10 mouse cellular contexts compared by ENCODE assay signal in genomic region chr14:28510341-28511028, GRCm38 (mm10). TPM values are rescaled to one million over a fixed set of nuclear protein-coding genes. Genes with fewer than 3 reads are reported as not detected.
DNase-seq lines count a peak whose midpoint lies in the region; ATAC-seq and TF ChIP-seq lines count a peak whose summit lies in the region.
"Had no signal": no experiment of that assay in that cellular context is flagged by ENCODE, and none has a peak within 500 bp of the region (broad histone marks: within the 10 kb centered on the region; RNA-seq: fewer than 3 reads in every experiment).

No protein-coding gene starts in this region.

- peaks cover 7% of the 10 kb centered on the region; the same call in 1 of the 2 replicates for H3K36me3 ChIP-seq in kidney, embryonic 14.5 days (ENCODE audit: control insufficient read depth, insufficient read depth, low read length)
- H3K36me3 ChIP-seq in heart, adult 2 months (ENCODE audit: control insufficient read depth, insufficient read depth, low read length): no peaks in the 10 kb centered on the region
- H3K36me3 ChIP-seq in kidney, postnatal 0 days (ENCODE audit: insufficient read depth, low read length): 0 out of 2 replicates have a peak, but pooled peaks cover 2% of the 10 kb centered on the region
- H3K36me3 ChIP-seq in midbrain, embryonic 14.5 days (ENCODE audit: control insufficient read depth, insufficient read depth, low read length): no peaks in the 10 kb centered on the region
- H3K36me3 ChIP-seq: G1E had no signal

- ATAC-seq in kidney, embryonic 14.5 days (ENCODE audit: low FRiP score, low TSS enrichment): no peak
- ATAC-seq in kidney, postnatal 0 days (replicated peaks; ENCODE audit: low FRiP score, low read depth): 0 out of 2 replicates have a peak, but pooled peaks have one; percentile 11
- ATAC-seq in midbrain, embryonic 14.5 days (ENCODE audit: low FRiP score, low TSS enrichment): no peak

- no peaks in the 10 kb centered on the region for H3K79me2 ChIP-seq in heart, adult 2 months (replicated peaks; ENCODE audit: control insufficient read depth, insufficient read depth, low read length)

- no peak for DNase-seq in kidney, adult 9 months
- DNase-seq in adrenal gland, postnatal 25 days: peak; percentile 33
- DNase-seq in heart, adult 2 months: peak; percentile 37 to 47
- peak; percentile 47 for DNase-seq in kidney, postnatal 0 days (ENCODE audit: low spot score)
- peak; percentile 65 for DNase-seq in midbrain, embryonic 14.5 days
- no peak for DNase-seq in spleen, postnatal 36 days (ENCODE audit: low spot score in 2 of 2)
- no peak for DNase-seq in adipocyte (ENCODE audit: low spot score)

- peaks cover 24% of the 10 kb centered on the region for H3K4me1 ChIP-seq in kidney, embryonic 14.5 days (ENCODE audit: control insufficient read depth, insufficient read depth, low read length)
- H3K4me1 ChIP-seq in heart, adult 2 months (ENCODE audit: control insufficient read depth, insufficient read depth, low read length): no peaks in the 10 kb centered on the region
- peaks cover 9% of the 10 kb centered on the region; the same call in 1 of the 2 replicates for H3K4me1 ChIP-seq in kidney, postnatal 0 days (replicated peaks; ENCODE audit: insufficient read depth, low read length)
- H3K4me1 ChIP-seq in midbrain, embryonic 14.5 days (ENCODE audit: control insufficient read depth, insufficient read depth, low read length): peaks cover 32% of the 10 kb centered on the region

- intact Hi-C loops in heart, adult 2 months (cut with DNase I): no loop called here

- TF ChIP-seq POLR2A in heart, adult 2 months (IDR thresholded peaks at IDR 0.05; ENCODE audit: insufficient read depth, low read depth, low read length): no peak

- H3K9me3 ChIP-seq in kidney, embryonic 14.5 days (ENCODE audit: control insufficient read depth, low read length): no peaks in the 10 kb centered on the region
- H3K9me3 ChIP-seq in kidney, postnatal 0 days (replicated peaks; ENCODE audit: low read length): no peaks in the 10 kb centered on the region
- no peaks in the 10 kb centered on the region for H3K9me3 ChIP-seq in midbrain, embryonic 14.5 days (ENCODE audit: control insufficient read depth, low read length)

- H3K9ac ChIP-seq in kidney, embryonic 14.5 days (ENCODE audit: low read depth, low read length): peak overlapping the region; percentile 60
- 0 out of 2 replicates have a peak overlapping the region, but pooled peaks have one; percentile 9 for H3K9ac ChIP-seq in heart, adult 2 months (ENCODE audit: low read depth, low read length)
- peak overlapping the region; percentile 41 for H3K9ac ChIP-seq in kidney, postnatal 0 days (ENCODE audit: low read depth, low read length)
- peak overlapping the region; percentile 46 for H3K9ac ChIP-seq in midbrain, embryonic 14.5 days (replicated peaks; ENCODE audit: low read length)

- H3K4me3 ChIP-seq in kidney, embryonic 14.5 days (ENCODE audit: low read length): peak overlapping the region; percentile 60
- H3K4me3 ChIP-seq in heart, adult 2 months: peak overlapping the region; percentile 44
- H3K4me3 ChIP-seq in kidney, postnatal 0 days (replicated peaks; ENCODE audit: low read depth, low read length): peak overlapping the region; percentile 41
- H3K4me3 ChIP-seq in midbrain, embryonic 14.5 days (replicated peaks; ENCODE audit: low read depth, low read length): peak overlapping the region; percentile 57
- H3K4me3 ChIP-seq: myocyte had no signal

- H3K27ac ChIP-seq in kidney, embryonic 14.5 days (ENCODE audit: low read depth, low read length): no peak overlapping the region
- H3K27ac ChIP-seq in heart, adult 2 months: no peak overlapping the region
- H3K27ac ChIP-seq in kidney, postnatal 0 days: no peak overlapping the region
- H3K27ac ChIP-seq in midbrain, embryonic 14.5 days (replicated peaks; ENCODE audit: low read depth, low read length): peak overlapping the region; percentile 52; the same call in 1 of the 2 replicates

- no peak for TF ChIP-seq EP300 in heart, adult 2 months (IDR thresholded peaks at IDR 0.05; ENCODE audit: insufficient read depth, low read depth, low read length)

- peak overlapping the region; percentile 85 for H3K4me2 ChIP-seq in kidney, embryonic 14.5 days (replicated peaks; ENCODE audit: low read depth, low read length)
- H3K4me2 ChIP-seq in kidney, postnatal 0 days (ENCODE audit: low read length): peak overlapping the region; percentile 63
- peak overlapping the region; percentile 94 for H3K4me2 ChIP-seq in midbrain, embryonic 14.5 days (ENCODE audit: low read length)

- peaks cover 40% of the 10 kb centered on the region for H3K27me3 ChIP-seq in kidney, embryonic 14.5 days (ENCODE audit: control insufficient read depth, insufficient read depth, low read length)
- H3K27me3 ChIP-seq in heart, adult 2 months (ENCODE audit: control insufficient read depth, insufficient read depth, low read length): no peaks in the 10 kb centered on the region
- H3K27me3 ChIP-seq in kidney, postnatal 0 days (ENCODE audit: insufficient read depth, low read length): peaks cover 22% of the 10 kb centered on the region; the same call in 1 of the 2 replicates
- peaks cover 56% of the 10 kb centered on the region for H3K27me3 ChIP-seq in midbrain, embryonic 14.5 days (ENCODE audit: control insufficient read depth, insufficient read depth, low read length)

- 2% methylated on average over 29 of the region's 29 CpGs for WGBS in kidney, embryonic 14.5 days
- WGBS in heart, adult 2 months: 9% methylated on average over 29 of the region's 29 CpGs
- 4% methylated on average over 29 of the region's 29 CpGs for WGBS in kidney, postnatal 0 days
- WGBS in midbrain, embryonic 14.5 days: under 1% methylated on average over 29 of the region's 29 CpGs

- peak; percentile 13; the same call in 1 of the 2 replicates for TF ChIP-seq CTCF in heart, adult 2 months (IDR thresholded peaks at IDR 0.05)
- peak; percentile 34; the same call in 1 of the 2 replicates for TF ChIP-seq CTCF in kidney, postnatal 0 days (IDR thresholded peaks at IDR 0.05; ENCODE audit: low read depth)

RNA-seq across cellular contexts. Expression of gene Wnt5a, which starts 5.9 kb away (rescaled TPM):
- 13.1 and 21.0 TPM in 2 replicates for polyA plus RNA-seq in kidney, embryonic 14.5 days (2014; fragmentation: Nextera tagmentation; extraction: Ambion mirVana)
- 42.5 and 48.3 TPM in 2 replicates for total RNA-seq in adrenal gland, postnatal 25 days (2021)
- total RNA-seq in heart, adult 2 months (2021): 10 to 100 TPM; 13.8 to 15.5 TPM
- 5.0 and 9.7 TPM in 2 replicates for polyA plus RNA-seq in heart, adult 2 months (2012; rRNA removed)
- polyA plus RNA-seq in kidney, postnatal 0 days (2015; fragmentation: Nextera tagmentation; extraction: Ambion mirVana): 23.3 and 25.7 TPM in 2 replicates
- 12.1 and 17.3 TPM in 2 replicates for polyA plus RNA-seq in midbrain, embryonic 14.5 days (2014; fragmentation: Nextera tagmentation; extraction: Ambion mirVana)
- polyA plus RNA-seq: G1E had no signal

Comparison
In these comparisons a context has a peak if more than half of its experiments do, and no peak if none do; other contexts are left out.
1. DNase-seq: peak in adrenal gland, postnatal 25 days (single experiment), heart, adult 2 months (2 of 2), kidney, postnatal 0 days (single experiment) and midbrain, embryonic 14.5 days (single experiment); none in kidney, adult 9 months (single experiment), spleen, postnatal 36 days (0 of 2) and adipocyte (single experiment).
2. H3K9ac ChIP-seq: peak in every context shown above with its lines; median percentile 60 in kidney, embryonic 14.5 days; 46 in midbrain, embryonic 14.5 days; 41 in kidney, postnatal 0 days; 9 in heart, adult 2 months.
3. Peak in every context shown above with its lines, with median percentiles within 50 percentile points of each other: H3K4me2 ChIP-seq and H3K4me3 ChIP-seq.